Mouse (Mus musculus): ENCODE data around the gene Ackr1. TPM values are rescaled to one million over a fixed set of nuclear protein-coding genes. Genes with fewer than 3 reads are reported as not detected.

Gene Ackr1
- 100 to 1,000 TPM; 134 to 136 TPM for total RNA-seq (2021)

GRCm38 (mm10) chr1:173333312-173334253 lies at the start of gene Ackr1:
Gene Ackr1 (minus strand): TSS chr1:173333750.
- DNase-seq, result no peak
- intact Hi-C loops (cut with DNase I), result loop anchor here (10.0 kb wide), 1 partner anchor 61 kb away; no protein-coding TSS in a partner anchor

- no peak for DNase-seq
- intact Hi-C loops (cut with DNase I), result no loop called here
These were observed 47.9 kb upstream of the Ackr1 start for GRCm38 (mm10) chr1:173381436-173381835.

GRCm38 (mm10) chr1:173377380-173378112 lies 44.0 kb upstream of the Ackr1 start:
- intact Hi-C loops (cut with DNase I), result loop anchor here (5.0 to 10.0 kb wide), 2 partner anchors 740 to 853 kb away; partner anchors contain the start of gene Cfap45
- peak; percentile 86 for DNase-seq

- intact Hi-C loops (cut with DNase I), result loop anchor here (10.0 kb wide), 1 partner anchor 849 kb away; the partner anchor contains the start of gene Cfap45
- DNase-seq, result no peak
These were observed 40.5 kb upstream of the Ackr1 start for GRCm38 (mm10) chr1:173374020-173374419.

GRCm38 (mm10) chr1:173371586-173371985 lies 38.0 kb upstream of the Ackr1 start:
- DNase-seq, result peak; percentile 44
- intact Hi-C loops (cut with DNase I), result loop anchor here (10.0 kb wide), 1 partner anchor 847 kb away; the partner anchor contains the start of gene Cfap45

- DNase-seq, result no peak
- intact Hi-C loops (cut with DNase I), result loop anchor here (10.0 kb wide), 1 partner anchor 846 kb away; the partner anchor contains the start of gene Cfap45
These were observed 36.9 kb upstream of the Ackr1 start for GRCm38 (mm10) chr1:173370456-173370855.

GRCm38 (mm10) chr1:173369611-173370010 lies 36.1 kb upstream of the Ackr1 start:
- peak; percentile 67 for DNase-seq
- intact Hi-C loops (cut with DNase I), result loop anchor here (10.0 kb wide), 1 partner anchor 845 kb away; the partner anchor contains the start of gene Cfap45

- peak; percentile 89 for DNase-seq
- intact Hi-C loops (cut with DNase I), result no loop called here
These were observed 34.0 kb upstream of the Ackr1 start, which contains the start of gene Cadm3 for GRCm38 (mm10) chr1:173367356-173368046. Gene Cadm3 (minus strand): TSS chr1:173367695.

- intact Hi-C loops (cut with DNase I), result no loop called here
- no peak for DNase-seq
These were observed 33.3 kb upstream of the Ackr1 start for GRCm38 (mm10) chr1:173366701-173367355.

GRCm38 (mm10) chr1:173365970-173366409 lies 32.4 kb upstream of the Ackr1 start:
- DNase-seq, result peak; percentile 71
- intact Hi-C loops (cut with DNase I), result no loop called here

- intact Hi-C loops (cut with DNase I), result no loop called here
- peak; percentile 86 for DNase-seq
These were observed 30.7 kb upstream of the Ackr1 start for GRCm38 (mm10) chr1:173364125-173364800.

- intact Hi-C loops (cut with DNase I), result no loop called here
- DNase-seq, result no peak
These were observed 29.9 kb upstream of the Ackr1 start for GRCm38 (mm10) chr1:173363436-173363835.

- DNase-seq, result no peak
- intact Hi-C loops (cut with DNase I), result no loop called here
These were observed 28.1 kb upstream of the Ackr1 start for GRCm38 (mm10) chr1:173361651-173362050.

GRCm38 (mm10) chr1:173359590-173360290 lies 26.2 kb upstream of the Ackr1 start:
- intact Hi-C loops (cut with DNase I), result no loop called here

GRCm38 (mm10) chr1:173357799-173358198 lies 24.2 kb upstream of the Ackr1 start:
- intact Hi-C loops (cut with DNase I), result no loop called here
- DNase-seq, result peak; percentile 53

More at GRCm38 (mm10) chr1:173359590-173360290, 26.2 kb upstream of the Ackr1 start:
- DNase-seq, result peak; percentile 73

- intact Hi-C loops (cut with DNase I), result no loop called here
- DNase-seq, result no peak
These were observed 23.1 kb upstream of the Ackr1 start for GRCm38 (mm10) chr1:173356699-173357098.

GRCm38 (mm10) chr1:173355107-173355846 lies 21.7 kb upstream of the Ackr1 start:
- no peak for DNase-seq
- intact Hi-C loops (cut with DNase I), result no loop called here
